Mouse (Mus musculus): ENCODE results near the gene Col17a1. TPM values are rescaled to one million over a fixed set of nuclear protein-coding genes. Genes with fewer than 3 reads are reported as not detected.

Gene Col17a1
- polyA plus RNA-seq, 2 experiments = 0.13 to 0.23 TPM

GRCm38 (mm10) chr19:47650366-47651159, 41.3 kb downstream of the Col17a1 start:
- Histone ChIP-seq H3K27me3 (ENCODE audit: control insufficient read depth, insufficient read depth, low read length) (no peaks in the 10 kb centered on the region), H3K4me2 (ENCODE audit: low read depth) (no peak overlapping the region), H3K27ac (no peak overlapping the region), H3K4me1 (replicated peaks; ENCODE audit: control insufficient read depth in 2 of 2, insufficient read depth in 2 of 2, low read length in 1 of 2) (no peaks in the 10 kb centered on the region), H3K9ac (replicated peaks) (no peak overlapping the region), H3K4me3 (ENCODE audit: insufficient read depth in 1 of 2, low read depth in 2 of 2, low read length in 2 of 2) (no peak overlapping the region), H3K36me3 (replicated peaks; ENCODE audit: control insufficient read depth, insufficient read depth, low read depth) (no peaks in the 10 kb centered on the region), H3K9me3 (ENCODE audit: control insufficient read depth, low read length) (no peaks in the 10 kb centered on the region)
- DNase-seq (ENCODE audit: low read depth in 3 of 3, low spot score in 3 of 3) (no peak), ATAC-seq (ENCODE audit: insufficient read depth) (no peak)
- TF ChIP-seq CTCF (IDR thresholded peaks at IDR 0.05; ENCODE audit: low read depth) (no peak), EP300 (IDR thresholded peaks at IDR 0.05; ENCODE audit: low read depth) (no peak)
- WGBS (ENCODE audit: insufficient replicate concordance) = 61% methylated on average over 16 of the region's 16 CpGs

DNA sequence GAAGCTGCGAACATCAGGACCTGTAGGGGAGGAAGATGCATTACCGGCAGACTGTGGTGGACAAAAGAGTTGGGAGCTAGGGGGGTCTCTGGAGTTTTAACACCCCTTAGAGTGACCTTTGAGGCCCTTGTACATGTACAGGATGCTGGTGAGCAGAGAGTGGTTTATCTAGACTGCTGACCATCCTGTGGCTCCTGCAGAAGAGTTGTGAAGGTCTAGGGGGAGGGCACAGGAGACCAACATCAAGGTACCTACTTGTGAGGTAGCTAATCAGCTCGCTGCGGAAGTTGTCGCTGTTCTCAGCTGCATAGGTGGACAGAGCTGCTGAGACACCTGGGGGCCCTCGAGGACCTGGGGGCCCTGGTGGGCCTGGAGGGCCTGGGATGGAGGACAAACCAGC, 42.8 kb downstream of the Col17a1 start:
- Histone ChIP-seq H3K27ac (no peak overlapping the region), H3K27me3 (ENCODE audit: control insufficient read depth, insufficient read depth, low read length) (no peaks in the 10 kb centered on the region), H3K36me3 (replicated peaks; ENCODE audit: control insufficient read depth, insufficient read depth, low read depth) (0 out of 2 replicates have a peak, but pooled peaks cover 7% of the 10 kb centered on the region), H3K9ac (replicated peaks) (no peak overlapping the region), H3K4me2 (ENCODE audit: low read depth) (no peak overlapping the region), H3K9me3 (ENCODE audit: control insufficient read depth, low read length) (no peaks in the 10 kb centered on the region), H3K4me1 (replicated peaks; ENCODE audit: control insufficient read depth in 2 of 2, insufficient read depth in 2 of 2, low read length in 1 of 2) (no peaks in the 10 kb centered on the region), H3K4me3 (ENCODE audit: insufficient read depth in 1 of 2, low read depth in 2 of 2, low read length in 2 of 2) (no peak overlapping the region)
- WGBS (ENCODE audit: insufficient replicate concordance) = 82% methylated on average over 6 of the region's 6 CpGs
- ATAC-seq (ENCODE audit: insufficient read depth) = no peak
- TF ChIP-seq EP300 (IDR thresholded peaks at IDR 0.05; ENCODE audit: low read depth) (no peak), CTCF (IDR thresholded peaks at IDR 0.05; ENCODE audit: low read depth) (no peak)
- DNase-seq (ENCODE audit: low read depth in 3 of 3, low spot score in 3 of 3) = no peak

- Histone ChIP-seq H3K27ac (no peak overlapping the region), H3K27me3 (ENCODE audit: control insufficient read depth, insufficient read depth, low read length) (no peaks in the 10 kb centered on the region), H3K4me2 (ENCODE audit: low read depth) (no peak overlapping the region), H3K9me3 (ENCODE audit: control insufficient read depth, low read length) (no peaks in the 10 kb centered on the region), H3K4me1 (replicated peaks; ENCODE audit: control insufficient read depth in 2 of 2, insufficient read depth in 2 of 2, low read length in 1 of 2) (no peaks in the 10 kb centered on the region), H3K9ac (replicated peaks) (no peak overlapping the region), H3K4me3 (ENCODE audit: insufficient read depth in 1 of 2, low read depth in 2 of 2, low read length in 2 of 2) (no peak overlapping the region), H3K36me3 (replicated peaks; ENCODE audit: control insufficient read depth, insufficient read depth, low read depth) (peaks cover 18% of the 10 kb centered on the region)
- no peak for ATAC-seq (ENCODE audit: insufficient read depth)
- 77% methylated on average over 6 of the region's 6 CpGs for WGBS (ENCODE audit: insufficient replicate concordance)
- no peak for DNase-seq (ENCODE audit: low read depth in 3 of 3, low spot score in 3 of 3)
- TF ChIP-seq EP300 (IDR thresholded peaks at IDR 0.05; ENCODE audit: low read depth) (no peak), CTCF (IDR thresholded peaks at IDR 0.05; ENCODE audit: low read depth) (no peak)
These were observed 45.3 kb downstream of the Col17a1 start for GRCm38 (mm10) chr19:47646508-47647120.

DNA sequence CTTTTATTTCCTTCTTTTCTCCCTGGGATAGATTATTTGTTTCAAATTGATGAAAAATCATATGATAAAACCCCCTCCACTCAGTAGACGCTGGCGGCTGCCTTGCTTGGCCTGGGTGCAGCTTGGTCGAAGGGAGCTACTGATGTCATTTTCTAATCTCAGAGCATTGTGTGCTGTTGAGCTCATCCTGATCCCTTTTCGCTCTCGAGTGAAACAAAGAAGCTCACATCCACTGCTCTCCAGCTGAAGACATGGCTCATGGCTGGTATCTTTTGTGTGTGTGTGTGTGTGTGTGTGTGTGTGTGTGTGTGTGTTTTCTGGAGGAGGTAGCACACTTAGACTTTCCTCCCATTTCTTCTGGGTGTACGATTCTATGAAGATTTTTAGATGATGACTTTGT, 46.3 kb downstream of the Col17a1 start:
- Histone ChIP-seq H3K9me3 (ENCODE audit: control insufficient read depth, low read length) (no peaks in the 10 kb centered on the region), H3K4me3 (ENCODE audit: insufficient read depth in 1 of 2, low read depth in 2 of 2, low read length in 2 of 2) (no peak overlapping the region), H3K9ac (replicated peaks) (no peak overlapping the region), H3K4me1 (replicated peaks; ENCODE audit: control insufficient read depth in 2 of 2, insufficient read depth in 2 of 2, low read length in 1 of 2) (no peaks in the 10 kb centered on the region), H3K4me2 (ENCODE audit: low read depth) (no peak overlapping the region), H3K27ac (no peak overlapping the region), H3K27me3 (ENCODE audit: control insufficient read depth, insufficient read depth, low read length) (no peaks in the 10 kb centered on the region), H3K36me3 (replicated peaks; ENCODE audit: control insufficient read depth, insufficient read depth, low read depth) (peaks cover 21% of the 10 kb centered on the region)
- 74% methylated on average over 6 of the region's 6 CpGs for WGBS (ENCODE audit: insufficient replicate concordance)
- no peak for DNase-seq (ENCODE audit: low read depth in 3 of 3, low spot score in 3 of 3)
- no peak for ATAC-seq (ENCODE audit: insufficient read depth)
- TF ChIP-seq EP300 (IDR thresholded peaks at IDR 0.05; ENCODE audit: low read depth) (no peak), CTCF (IDR thresholded peaks at IDR 0.05; ENCODE audit: low read depth) (no peak)

GRCm38 (mm10) chr19:47643910-47644309, 48.0 kb downstream of the Col17a1 start:
- no peak overlapping the region for H3K4me2 ChIP-seq (ENCODE audit: low read depth)
- DNase-seq (ENCODE audit: low read depth in 3 of 3, low spot score in 3 of 3) = no peak
- H3K9ac ChIP-seq (replicated peaks) = no peak overlapping the region
- no peak overlapping the region for H3K27ac ChIP-seq
- ATAC-seq (ENCODE audit: insufficient read depth) = no peak
- H3K27me3 ChIP-seq (ENCODE audit: control insufficient read depth, insufficient read depth, low read length) = no peaks in the 10 kb centered on the region
- TF ChIP-seq CTCF (IDR thresholded peaks at IDR 0.05; ENCODE audit: low read depth) = no peak
- TF ChIP-seq EP300 (IDR thresholded peaks at IDR 0.05; ENCODE audit: low read depth) = no peak
- no peaks in the 10 kb centered on the region for H3K4me1 ChIP-seq (replicated peaks; ENCODE audit: control insufficient read depth in 2 of 2, insufficient read depth in 2 of 2, low read length in 1 of 2)
- no peaks in the 10 kb centered on the region for H3K9me3 ChIP-seq (ENCODE audit: control insufficient read depth, low read length)
- WGBS (ENCODE audit: insufficient replicate concordance) = 74% methylated on average over 2 of the region's 2 CpGs
- peaks cover 33% of the 10 kb centered on the region for H3K36me3 ChIP-seq (replicated peaks; ENCODE audit: control insufficient read depth, insufficient read depth, low read depth)
- no peak overlapping the region for H3K4me3 ChIP-seq (ENCODE audit: insufficient read depth in 1 of 2, low read depth in 2 of 2, low read length in 2 of 2)

Data from liver, embryonic 14.5 days (tissue).